Mouse (Mus musculus) CD4-positive, CD25-positive, alpha-beta regulatory T cell, adult 9 weeks (primary cell): Measurements from ENCODE around the gene Fbxl20. TPM values are rescaled to one million over a fixed set of nuclear protein-coding genes. Genes with fewer than 3 reads are reported as not detected.

ENCODE experiments used
- polyA plus RNA-seq: library from polyadenylated mRNA; unstranded; fragments of 100-300 nt; shearing (Covaris generic); gene quantifications from one replicate; pipeline ENCODE4 v1.2.1, GENCODE M21; 2017

Fbxl20 gene
- 8.4 TPM for polyA plus RNA-seq

GRCm38 (mm10) chr11:98149786-98150624 lies at the start of gene Fbxl20:
TSS of gene Fbxl20 (minus strand) at chr11:98150403.

GRCm38 (mm10) chr11:98192901-98193805 lies 43.0 kb upstream of the Fbxl20 start, which contains the start of gene Med1:
TSS of gene Med1 (minus strand) at chr11:98193293.

GRCm38 (mm10) chr11:98052989-98053834 lies 97.0 kb downstream of the Fbxl20 start, which contains the start of gene Stac2:
TSS of gene Stac2 (minus strand) at chr11:98053462.

Other genes starting within 250 kb of the Fbxl20 start
- 1.4 TPM for gene Plxdc1, start 164.0 kb downstream of the Fbxl20 start, polyA plus RNA-seq
- gene Arl5c, start 154.2 kb downstream of the Fbxl20 start, polyA plus RNA-seq: 139 TPM
- 4.9 TPM for gene Cacnb1, start 127.4 kb downstream of the Fbxl20 start, polyA plus RNA-seq
- gene Rpl19, start 123.7 kb downstream of the Fbxl20 start, polyA plus RNA-seq: 2,039 TPM
- not detected for gene Stac2, start 96.9 kb downstream of the Fbxl20 start, polyA plus RNA-seq
- 52.7 TPM for gene Med1, start 42.9 kb upstream of the Fbxl20 start, polyA plus RNA-seq
- 19.0 TPM for gene Cdk12, start 52.7 kb upstream of the Fbxl20 start, polyA plus RNA-seq
- gene Neurod2, start 179.2 kb upstream of the Fbxl20 start, polyA plus RNA-seq: not detected
- gene Ppp1r1b, start 198.0 kb upstream of the Fbxl20 start, polyA plus RNA-seq: not detected
- gene Stard3, start 208.0 kb upstream of the Fbxl20 start, polyA plus RNA-seq: 78.8 TPM
- not detected for gene Tcap, start 233.4 kb upstream of the Fbxl20 start, polyA plus RNA-seq
- not detected for gene Pnmt, start 236.0 kb upstream of the Fbxl20 start, polyA plus RNA-seq